Mouse (Mus musculus) retina, embryonic 14.5 days (tissue): ENCODE results near the gene Aip.

Experiments used
- DNase-seq: peaks from one replicate; pipeline ENCODE4 v3.0.0-alpha.2; 2015; ENCODE audit warnings: low spot score

The Aip gene

DNA sequence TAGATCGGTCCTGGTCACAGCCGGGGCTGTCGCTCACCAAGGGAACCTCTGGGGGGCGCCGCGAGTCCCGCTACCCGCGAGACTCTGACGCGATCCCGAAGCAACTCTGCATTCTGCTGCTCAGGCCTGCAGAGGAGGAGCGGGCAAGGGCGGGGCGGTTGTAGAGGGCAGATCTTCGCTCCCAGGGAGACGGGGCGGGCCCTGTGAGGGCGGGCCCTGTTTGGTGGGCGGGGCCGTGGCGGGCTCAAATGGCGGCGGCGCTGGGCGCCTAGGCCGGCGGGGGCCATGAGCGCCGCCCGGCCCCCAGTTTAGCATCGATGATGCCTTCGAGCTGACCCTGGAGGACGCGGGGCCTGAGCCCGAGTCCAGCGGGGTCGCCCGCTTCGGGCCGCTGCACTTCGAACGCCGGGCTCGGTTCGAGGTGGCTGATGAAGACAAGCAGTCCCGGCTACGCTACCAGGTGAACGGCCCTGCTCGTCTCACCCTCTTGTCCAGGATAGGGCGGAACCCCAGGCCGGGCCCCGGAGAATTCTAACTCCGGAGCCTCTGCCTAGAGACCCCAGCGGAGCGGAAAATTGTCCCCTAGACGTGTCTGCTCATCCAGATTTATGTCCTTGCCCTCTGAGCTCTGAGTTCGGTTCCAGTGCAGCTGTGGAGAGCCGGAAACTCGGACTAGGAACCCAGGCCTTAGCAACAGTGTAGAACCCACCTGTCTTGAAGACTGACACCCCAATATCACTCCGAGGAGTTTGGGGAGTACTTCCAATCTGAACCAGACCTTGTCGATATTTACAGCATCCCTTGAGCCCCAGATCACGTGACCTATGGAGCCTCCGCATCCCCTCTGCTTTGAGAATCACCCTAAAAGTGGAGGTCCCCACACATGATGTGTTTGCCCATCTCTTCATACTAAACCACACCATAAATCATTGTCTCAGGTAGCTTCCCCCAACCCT, at the start of gene Aip:
Aip (minus strand) TSS at position 118 of the 956 bp plus-strand sequence.
- DNase-seq: peak; percentile 98

- no peak for DNase-seq
Measured at GRCm38 (mm10) chr19:4172925-4173324, 47.3 kb upstream of the Aip start.

- DNase-seq: no peak
Measured at GRCm38 (mm10) chr19:4171393-4172290, 46.0 kb upstream of the Aip start.

DNA sequence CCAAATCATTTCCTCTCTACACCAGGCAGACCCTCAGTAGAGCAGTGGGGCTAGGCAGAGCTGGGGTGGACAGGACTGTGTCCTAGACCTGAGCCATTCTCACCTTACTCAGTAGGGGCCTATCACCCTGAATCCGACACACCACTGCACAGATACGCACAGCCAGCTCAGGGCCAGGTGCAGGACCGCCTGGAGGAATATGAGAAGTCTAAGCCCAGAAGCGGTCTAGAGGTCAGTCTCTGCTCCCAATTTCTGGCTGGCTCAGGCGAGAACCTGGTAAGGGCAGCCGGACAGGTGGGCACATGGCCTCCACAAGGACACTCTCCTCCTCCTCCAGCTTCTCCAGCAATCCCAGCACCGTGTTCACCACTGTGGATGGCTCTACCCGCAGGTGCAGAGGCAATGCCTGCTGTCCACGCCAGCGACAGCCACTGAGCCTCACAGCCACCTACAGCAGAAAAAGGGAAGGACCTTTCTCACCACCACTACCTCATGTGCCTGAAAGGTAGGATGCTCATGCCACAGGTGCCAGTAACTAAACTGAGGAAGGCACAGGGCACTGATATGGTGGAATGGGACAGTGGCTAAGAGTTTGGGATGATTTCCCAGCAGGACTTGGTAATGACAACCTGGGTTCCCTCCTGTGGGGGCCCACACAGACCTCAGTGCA, 45.2 kb upstream of the Aip start:
- no peak for DNase-seq

DNA sequence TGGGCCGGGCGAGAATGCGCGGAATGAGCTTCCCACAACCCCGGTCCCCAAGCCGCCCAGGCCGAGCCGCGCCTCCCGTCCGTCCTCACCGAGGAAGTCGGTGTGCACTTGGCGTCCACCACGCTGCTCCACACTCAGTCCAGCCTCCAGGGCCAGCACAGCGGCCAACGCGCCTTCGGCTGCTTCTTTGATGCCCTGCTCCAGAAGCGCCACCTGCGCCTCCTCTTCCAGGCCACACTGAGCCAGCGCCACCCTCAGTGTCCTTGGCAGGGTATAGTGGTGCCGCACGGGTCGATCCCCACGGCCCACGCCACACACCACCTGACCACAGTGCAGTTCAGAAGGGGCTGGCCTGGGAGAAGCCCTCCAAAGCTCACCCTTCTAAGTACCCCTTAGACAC, 44.2 kb upstream of the Aip start:
- no peak for DNase-seq

- peak; percentile 100 for DNase-seq
Measured at GRCm38 (mm10) chr19:4169378-4169784, 43.7 kb upstream of the Aip start.

- no peak for DNase-seq
Measured at GRCm38 (mm10) chr19:4166678-4167476, 41.2 kb upstream of the Aip start.

DNA sequence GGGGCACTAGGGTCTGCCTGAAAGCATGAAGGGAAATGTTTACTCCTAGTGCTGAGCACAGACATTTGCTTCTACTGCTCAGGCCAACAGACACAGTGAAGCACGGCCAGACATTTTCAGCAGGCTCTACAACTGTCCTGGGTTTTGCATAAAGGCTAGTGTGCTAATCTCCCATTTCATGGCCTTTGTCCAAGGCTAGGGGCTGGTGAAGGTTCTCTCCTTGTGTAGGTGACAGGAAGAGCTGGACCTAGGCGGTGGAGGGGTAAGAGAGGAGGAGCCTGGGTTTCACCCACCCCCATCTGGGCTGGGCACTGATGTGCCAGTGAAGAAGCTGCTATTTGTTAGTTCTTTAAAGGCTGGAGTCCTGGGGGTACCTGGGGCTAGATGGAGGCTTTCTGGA, 39.1 kb upstream of the Aip start:
- no peak for DNase-seq

GRCm38 (mm10) chr19:4164100-4164499, 38.4 kb upstream of the Aip start:
- no peak for DNase-seq

GRCm38 (mm10) chr19:4163543-4163887, 37.9 kb upstream of the Aip start:
- DNase-seq: no peak

DNA sequence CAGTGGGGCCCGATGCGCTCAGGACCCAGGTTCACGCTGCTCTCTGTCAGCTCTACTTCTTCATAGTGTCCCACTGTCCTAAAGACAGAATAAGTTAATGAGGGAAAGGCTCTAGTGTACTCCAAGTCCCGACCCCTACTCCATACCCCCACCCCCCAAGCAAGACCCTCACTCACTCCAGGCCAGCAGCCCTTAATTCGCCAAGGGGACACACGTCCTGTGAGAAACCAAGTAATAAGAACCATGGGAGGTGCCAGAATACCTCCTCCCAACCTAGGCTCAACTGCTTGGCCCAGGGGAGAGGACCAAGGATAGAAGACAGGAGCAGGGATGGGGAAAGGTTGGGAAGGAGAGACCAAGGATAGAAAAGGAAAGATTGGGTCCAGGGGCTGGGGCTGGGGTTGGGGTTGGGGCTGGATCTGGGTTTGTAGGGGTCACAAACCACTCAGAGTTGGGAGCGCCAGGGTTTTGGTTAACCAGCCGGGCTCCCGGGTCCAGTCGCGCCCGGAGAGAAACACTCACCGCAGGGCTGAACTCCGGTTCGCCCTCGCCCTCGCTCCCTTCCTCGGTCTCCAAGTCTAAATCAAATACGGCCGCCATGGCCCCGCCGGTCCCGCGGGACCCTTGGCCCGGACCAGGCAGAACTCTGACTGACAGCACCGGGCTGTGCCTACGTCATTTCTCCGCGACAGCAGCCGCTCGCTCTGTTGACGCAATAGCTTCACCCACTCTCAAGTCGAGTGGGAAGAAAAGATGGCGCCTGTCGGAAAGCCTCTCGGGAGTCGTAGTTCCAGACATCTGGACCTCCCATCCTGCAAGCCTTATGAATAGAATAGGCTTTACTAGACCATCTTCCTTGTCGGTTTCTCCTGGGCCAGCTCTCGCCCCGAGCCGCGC, 37.2 kb upstream of the Aip start, which contains the start of gene Rps6kb2:
Rps6kb2 (minus strand) TSS at position 709 of the 897 bp plus-strand sequence.
- peak; percentile 99 for DNase-seq

- DNase-seq: no peak
Measured at GRCm38 (mm10) chr19:4159049-4159448, 33.4 kb upstream of the Aip start.

- no peak for DNase-seq
Measured at GRCm38 (mm10) chr19:4156771-4157170, 31.1 kb upstream of the Aip start.

DNA sequence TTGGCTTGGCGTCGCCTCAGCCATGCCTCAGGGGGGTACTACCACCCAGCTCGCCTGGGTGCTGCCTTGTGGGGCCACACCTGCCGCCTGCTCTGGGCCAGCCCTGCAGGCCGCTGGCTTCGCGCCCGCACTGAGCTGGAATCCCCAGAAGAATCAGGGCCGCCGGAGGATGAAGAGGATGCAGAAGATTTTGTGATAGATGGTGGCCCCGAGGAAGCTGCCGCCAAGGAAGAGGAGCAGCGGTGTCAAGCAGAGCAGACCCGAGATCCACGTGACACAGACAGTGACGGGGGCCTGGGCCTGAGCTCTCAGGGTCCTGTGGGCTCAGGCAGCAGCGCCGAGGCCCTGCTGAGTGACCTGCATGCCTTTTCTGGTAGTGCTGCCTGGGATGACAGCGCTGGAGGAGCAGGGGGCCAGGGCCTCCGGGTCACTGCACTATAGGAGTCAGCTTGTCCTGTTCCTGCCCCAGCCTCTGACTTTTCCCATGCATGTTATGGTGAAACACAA, 30.5 kb upstream of the Aip start:
- no peak for DNase-seq

GRCm38 (mm10) chr19:4155223-4156072, 29.8 kb upstream of the Aip start:
- no peak for DNase-seq

GRCm38 (mm10) chr19:4154437-4155222, 29.0 kb upstream of the Aip start:
- DNase-seq: no peak

- DNase-seq: peak; percentile 36
Measured at GRCm38 (mm10) chr19:4153232-4153654, 27.6 kb upstream of the Aip start, which contains the start of gene Ptprcap. Gene Ptprcap (plus strand): TSS chr19:4153604.
